Mouse (Mus musculus): ENCODE measurements around the gene Trpm2. TPM values are rescaled to one million over a fixed set of nuclear protein-coding genes. Genes with fewer than 3 reads are reported as not detected.
A peak's percentile ranks its signal among the peaks of the same experiment; 100 is the strongest.
"Not testable (repeated sequence)": the region's sequence is repeated elsewhere in the genome, so short reads cannot be mapped to it uniquely, and the experiment has no call there.

The Trpm2 gene
- polyA plus RNA-seq, 1 experiment from 2014 or later = 0.97 TPM

DNA sequence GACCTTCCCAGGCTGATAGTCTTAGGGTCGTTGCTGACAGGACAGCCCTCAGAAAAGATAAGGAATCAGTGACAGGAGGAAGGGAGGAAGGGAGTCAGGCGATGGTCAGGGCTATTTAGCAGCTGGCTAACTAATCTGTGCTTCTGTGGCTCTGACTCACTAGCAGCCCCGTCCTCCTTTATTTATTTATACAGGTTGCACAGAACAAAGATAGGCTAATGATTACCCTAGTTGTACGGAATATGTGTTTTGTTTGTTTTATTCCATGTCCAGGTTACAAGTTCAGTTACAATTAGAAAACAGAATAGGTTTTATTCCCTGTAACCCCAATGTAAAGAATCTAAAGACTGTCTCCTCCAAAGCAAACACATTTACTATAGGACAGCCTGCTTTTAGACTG is 5.3 kb upstream of the Trpm2 start:
- no peak overlapping the region for H3K4me3 ChIP-seq (replicated peaks)
- no peak overlapping the region for H3K9ac ChIP-seq
- no peak overlapping the region for H3K4me2 ChIP-seq
- H3K36me3 ChIP-seq = peaks cover 7% of the 10 kb centered on the region
- no peaks in the 10 kb centered on the region for H3K9me3 ChIP-seq (replicated peaks)
- 21% methylated on average over 4 of the region's 4 CpGs for WGBS
- peaks cover 11% of the 10 kb centered on the region for H3K4me1 ChIP-seq
- no peak for ATAC-seq (replicated peaks; ENCODE audit: low FRiP score)
- H3K27me3 ChIP-seq = peaks cover under 1% of the 10 kb centered on the region
- no peak overlapping the region for H3K27ac ChIP-seq

DNA sequence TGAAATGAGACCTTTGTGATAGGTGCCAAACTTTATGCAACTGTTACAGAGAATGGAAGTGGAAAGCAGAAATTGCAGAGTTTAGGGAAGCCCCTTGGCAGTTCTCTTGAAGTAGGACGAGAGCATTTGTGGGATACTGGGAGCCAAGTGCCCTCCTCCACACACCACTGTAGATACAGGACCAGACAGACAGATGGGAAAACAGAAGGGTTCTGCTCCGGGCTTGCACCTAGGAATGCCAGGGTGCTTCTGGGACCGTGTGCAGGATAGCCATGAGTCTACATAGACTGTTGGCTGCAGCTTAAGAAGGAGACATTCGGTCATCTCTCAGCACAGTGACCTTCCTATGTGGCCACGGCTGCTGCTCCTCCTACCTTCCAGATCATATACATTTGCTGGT is 4.4 kb upstream of the Trpm2 start:
- 68% methylated on average over 5 of the region's 5 CpGs for WGBS
- no peak overlapping the region for H3K9ac ChIP-seq
- no peak overlapping the region for H3K27ac ChIP-seq
- peaks cover 12% of the 10 kb centered on the region for H3K4me1 ChIP-seq
- no peaks in the 10 kb centered on the region for H3K36me3 ChIP-seq
- ATAC-seq (replicated peaks; ENCODE audit: low FRiP score) = no peak
- H3K27me3 ChIP-seq = peaks cover 9% of the 10 kb centered on the region
- no peaks in the 10 kb centered on the region for H3K9me3 ChIP-seq (replicated peaks)
- no peak overlapping the region for H3K4me2 ChIP-seq
- H3K4me3 ChIP-seq (replicated peaks) = no peak overlapping the region

DNA sequence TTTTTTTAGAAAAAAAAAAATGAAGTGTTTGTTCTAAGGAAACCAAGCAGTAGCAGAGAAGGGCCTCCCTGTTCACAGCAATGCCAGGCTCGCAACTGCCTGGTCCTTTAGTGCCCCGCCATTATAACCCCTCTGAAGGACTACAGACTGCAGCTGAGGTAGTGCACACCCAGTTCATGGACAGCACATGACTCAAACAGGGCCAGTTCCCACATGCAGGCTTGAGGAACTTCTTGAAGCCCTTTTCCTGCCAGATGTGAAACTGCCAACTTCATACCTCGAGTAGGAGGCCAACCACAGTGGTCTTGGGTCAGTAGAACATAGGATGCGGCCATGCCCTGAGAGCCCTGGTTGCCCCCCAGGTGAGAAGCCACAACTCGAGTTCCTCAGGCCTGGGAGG is 4.0 kb upstream of the Trpm2 start:
- H3K9me3 ChIP-seq (replicated peaks) = no peaks in the 10 kb centered on the region
- H3K9ac ChIP-seq = no peak overlapping the region
- no peak overlapping the region for H3K27ac ChIP-seq
- WGBS = 71% methylated on average over 5 of the region's 5 CpGs
- peaks cover 14% of the 10 kb centered on the region for H3K27me3 ChIP-seq
- H3K4me2 ChIP-seq = no peak overlapping the region
- H3K36me3 ChIP-seq = no peaks in the 10 kb centered on the region
- no peak for ATAC-seq (replicated peaks; ENCODE audit: low FRiP score)
- peaks cover 16% of the 10 kb centered on the region for H3K4me1 ChIP-seq
- no peak overlapping the region for H3K4me3 ChIP-seq (replicated peaks)

DNA sequence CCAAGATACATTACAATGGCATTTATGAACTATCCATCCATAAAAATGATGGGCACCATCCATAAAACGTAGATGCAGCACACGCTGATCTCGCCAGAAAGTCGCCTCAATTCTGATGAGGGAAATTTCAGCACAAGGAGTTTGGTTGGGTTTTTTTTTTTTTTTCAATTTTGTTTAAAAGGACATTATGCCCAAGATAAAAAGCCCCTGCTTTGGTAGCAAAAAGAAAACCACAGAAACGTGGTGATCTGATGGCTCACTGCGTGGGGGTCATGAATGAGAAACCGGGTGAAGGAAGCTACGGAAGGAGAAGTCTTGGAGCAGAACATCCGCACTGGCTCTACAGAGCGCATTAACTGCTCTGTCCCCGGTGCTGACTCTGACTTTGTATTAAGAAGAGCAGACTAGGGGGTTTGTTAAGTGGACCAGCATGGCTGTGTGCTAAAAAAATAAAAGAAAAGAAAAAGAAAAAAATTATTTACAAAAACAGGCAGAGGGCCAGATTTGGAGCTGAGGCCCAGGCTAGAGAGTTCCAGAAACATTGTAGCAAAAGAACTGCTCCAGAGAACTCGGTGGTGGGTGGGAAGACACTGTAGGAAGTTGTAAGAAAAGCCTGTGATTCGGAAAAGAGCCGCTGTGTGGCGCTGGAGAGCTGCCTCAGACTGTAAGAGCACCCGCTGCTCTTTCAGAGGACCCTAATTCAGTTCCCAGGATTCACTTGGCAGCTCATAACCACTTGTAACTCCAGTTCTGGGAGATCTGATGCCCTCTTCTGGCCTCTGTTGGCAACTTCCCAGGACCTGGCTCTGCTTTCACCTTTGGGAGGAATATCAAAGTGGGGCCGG is 1.6 kb upstream of the Trpm2 start:
- H3K4me1 ChIP-seq = peaks cover 8% of the 10 kb centered on the region
- no peaks in the 10 kb centered on the region for H3K9me3 ChIP-seq (replicated peaks)
- H3K27me3 ChIP-seq = peaks cover 33% of the 10 kb centered on the region
- H3K4me3 ChIP-seq (replicated peaks) = no peak overlapping the region
- H3K36me3 ChIP-seq = no peaks in the 10 kb centered on the region
- WGBS = 60% methylated on average over 17 of the region's 17 CpGs
- no peak for ATAC-seq (replicated peaks; ENCODE audit: low FRiP score)
- H3K27ac ChIP-seq = no peak overlapping the region
- no peak overlapping the region for H3K4me2 ChIP-seq
- no peak overlapping the region for H3K9ac ChIP-seq

DNA sequence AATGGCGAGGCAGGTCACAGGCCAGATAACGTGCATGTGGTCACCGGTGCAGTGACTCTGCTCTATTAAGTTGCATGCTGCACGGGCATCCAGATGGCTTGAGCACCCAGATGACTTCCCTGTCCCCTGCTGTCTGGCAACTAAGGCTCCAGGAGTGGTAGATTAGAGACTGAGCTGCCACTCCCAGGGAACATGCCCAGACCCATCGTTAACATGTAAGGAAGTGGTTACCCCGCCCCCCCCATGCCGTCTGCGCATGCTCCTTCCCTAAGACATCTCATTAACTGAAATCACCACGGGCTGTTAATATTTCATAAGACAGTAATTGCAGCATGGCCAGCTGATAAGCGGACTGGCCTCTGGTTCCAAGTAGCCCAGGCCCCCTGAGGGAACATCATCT is 828 bp upstream of the Trpm2 start:
- peaks cover 33% of the 10 kb centered on the region for H3K27me3 ChIP-seq
- ATAC-seq (replicated peaks; ENCODE audit: low FRiP score) = no peak
- H3K9ac ChIP-seq = no peak overlapping the region
- no peak overlapping the region for H3K4me2 ChIP-seq
- no peak overlapping the region for H3K27ac ChIP-seq
- 86% methylated on average over 10 of the region's 10 CpGs for WGBS
- no peak overlapping the region for H3K4me3 ChIP-seq (replicated peaks)
- no peaks in the 10 kb centered on the region for H3K9me3 ChIP-seq (replicated peaks)
- H3K36me3 ChIP-seq = no peaks in the 10 kb centered on the region
- peaks cover 8% of the 10 kb centered on the region for H3K4me1 ChIP-seq

DNA sequence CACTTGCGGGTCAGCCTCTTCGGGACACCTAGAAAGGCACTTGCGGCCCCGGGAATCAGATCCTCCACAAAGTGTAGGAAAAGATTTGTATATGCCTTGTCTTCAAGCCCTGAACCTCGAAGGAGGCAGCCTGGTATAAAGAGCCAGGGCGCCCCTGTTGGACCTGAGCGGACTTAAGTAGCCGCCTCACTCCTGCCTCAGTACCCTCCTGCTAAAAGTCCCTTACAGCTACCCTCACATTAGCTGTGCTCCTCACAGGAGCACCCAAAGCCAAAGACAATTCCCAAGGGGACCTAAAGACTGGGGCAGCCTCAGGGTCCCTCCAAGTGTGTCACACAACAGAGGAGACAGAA is 414 bp downstream of the Trpm2 start:
- H3K9ac ChIP-seq = 0 out of 2 replicates have a peak overlapping the region, but pooled peaks have one; percentile 11
- H3K27ac ChIP-seq = no peak overlapping the region
- ATAC-seq (replicated peaks; ENCODE audit: low FRiP score) = no peak
- peak overlapping the region; percentile 64 for H3K4me2 ChIP-seq
- H3K36me3 ChIP-seq = no peaks in the 10 kb centered on the region
- 6% methylated on average over 8 of the region's 8 CpGs for WGBS
- peak overlapping the region; percentile 38 for H3K4me3 ChIP-seq (replicated peaks)
- peaks cover 33% of the 10 kb centered on the region for H3K27me3 ChIP-seq
- H3K9me3 ChIP-seq (replicated peaks) = no peaks in the 10 kb centered on the region
- H3K4me1 ChIP-seq = peaks cover 8% of the 10 kb centered on the region

DNA sequence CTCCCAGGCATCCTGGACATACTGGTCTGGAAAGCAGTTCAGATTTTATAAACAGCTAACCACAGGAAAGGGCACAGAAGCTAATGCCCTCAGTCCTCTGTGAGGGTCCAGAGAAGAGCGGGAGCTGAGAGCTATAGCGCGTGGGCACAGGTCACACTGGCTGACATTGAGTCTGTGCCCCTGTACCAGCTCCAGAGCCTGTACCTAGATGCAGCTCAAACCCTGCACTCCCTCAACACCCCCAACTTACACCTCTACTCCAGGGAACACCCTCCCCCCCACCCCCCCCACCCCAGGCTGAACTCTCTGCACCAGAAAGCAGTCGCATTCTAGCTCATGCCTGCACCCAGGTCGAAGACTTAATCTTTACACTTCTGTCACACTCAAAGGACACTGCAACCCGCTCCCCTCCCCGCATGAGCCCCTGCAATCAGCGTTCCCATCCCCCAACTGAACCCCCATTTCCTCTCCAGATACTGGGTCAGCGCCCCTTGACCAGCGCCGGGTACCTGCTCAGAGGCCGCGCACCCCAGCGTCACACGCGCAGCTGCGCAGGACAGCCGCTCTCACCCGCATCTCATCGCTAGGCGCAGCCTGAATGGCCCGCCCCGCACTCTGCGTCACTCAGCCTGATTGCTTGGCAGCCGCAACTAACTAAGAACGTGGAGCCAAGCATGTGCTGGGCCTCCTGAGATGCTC is 940 bp downstream of the Trpm2 start:
- ATAC-seq (replicated peaks; ENCODE audit: low FRiP score) = no peak
- no peak overlapping the region for H3K27ac ChIP-seq
- peaks cover 8% of the 10 kb centered on the region for H3K4me1 ChIP-seq
- peak overlapping the region; percentile 64 for H3K4me2 ChIP-seq
- 6% methylated on average over 26 of the region's 26 CpGs for WGBS
- H3K27me3 ChIP-seq = peaks cover 33% of the 10 kb centered on the region
- 0 out of 2 replicates have a peak overlapping the region, but pooled peaks have one; percentile 11 for H3K9ac ChIP-seq
- H3K9me3 ChIP-seq (replicated peaks) = no peaks in the 10 kb centered on the region
- no peaks in the 10 kb centered on the region for H3K36me3 ChIP-seq
- H3K4me3 ChIP-seq (replicated peaks) = peak overlapping the region; percentile 38

DNA sequence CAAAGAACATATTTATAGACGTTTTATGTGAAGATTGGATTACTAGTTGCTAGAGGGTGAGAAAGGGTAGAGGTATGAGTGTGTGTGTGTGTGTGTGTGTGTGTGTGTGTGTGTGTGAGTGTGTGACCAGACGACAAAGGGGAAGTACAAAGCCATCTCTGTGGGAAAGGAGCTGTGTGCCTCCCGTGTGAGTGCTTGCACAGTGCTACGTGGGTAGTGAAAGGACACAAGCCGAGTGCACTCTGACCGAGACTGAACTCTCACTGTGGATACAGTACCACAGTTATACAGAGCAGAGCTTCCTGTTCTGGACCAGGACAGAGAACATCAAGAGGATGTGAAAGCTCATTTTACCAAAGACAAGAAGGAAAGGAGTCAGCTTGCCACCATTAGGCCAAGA is 6.4 kb downstream of the Trpm2 start:
- Histone ChIP-seq H3K27me3 (peaks cover 16% of the 10 kb centered on the region), H3K27ac (no peak overlapping the region), H3K4me2 (no peak overlapping the region), H3K4me3 (replicated peaks) (no peak overlapping the region), H3K36me3 (no peaks in the 10 kb centered on the region), H3K4me1 (no peaks in the 10 kb centered on the region; the same call in 1 of the 2 replicates), H3K9ac (no peak overlapping the region), H3K9me3 (replicated peaks) (no peaks in the 10 kb centered on the region)
- 89% methylated on average over 6 of the region's 6 CpGs for WGBS
- no peak for ATAC-seq (replicated peaks; ENCODE audit: low FRiP score)

DNA sequence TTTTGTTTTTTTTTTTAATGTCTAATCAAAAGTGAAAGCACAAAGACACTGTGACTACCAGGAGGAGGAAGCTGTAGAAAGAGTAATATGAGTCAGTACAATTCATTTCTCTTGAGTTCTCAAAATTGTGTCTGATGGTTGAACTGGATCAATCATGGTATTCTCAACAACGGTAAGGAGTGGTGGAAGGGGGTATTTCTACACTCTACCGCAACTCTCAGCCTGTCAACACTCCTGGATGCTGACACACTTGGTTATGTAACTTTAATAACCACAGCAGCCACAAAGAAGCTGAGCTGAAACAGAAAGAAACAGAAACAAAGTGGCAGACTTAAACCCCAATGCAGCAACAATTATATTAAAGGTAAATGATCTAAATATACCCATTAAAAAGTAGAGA is 7.6 kb downstream of the Trpm2 start:
- Histone ChIP-seq H3K4me2 (no peak overlapping the region), H3K4me1 (no peaks in the 10 kb centered on the region), H3K27me3 (peaks cover 4% of the 10 kb centered on the region; the same call in 1 of the 2 replicates), H3K9me3 (replicated peaks) (no peaks in the 10 kb centered on the region), H3K27ac (no peak overlapping the region), H3K9ac (no peak overlapping the region), H3K4me3 (replicated peaks) (no peak overlapping the region), H3K36me3 (no peaks in the 10 kb centered on the region)
- WGBS = 86% methylated on average over 2 of the region's 2 CpGs
- ATAC-seq (replicated peaks; ENCODE audit: low FRiP score) = no peak

DNA sequence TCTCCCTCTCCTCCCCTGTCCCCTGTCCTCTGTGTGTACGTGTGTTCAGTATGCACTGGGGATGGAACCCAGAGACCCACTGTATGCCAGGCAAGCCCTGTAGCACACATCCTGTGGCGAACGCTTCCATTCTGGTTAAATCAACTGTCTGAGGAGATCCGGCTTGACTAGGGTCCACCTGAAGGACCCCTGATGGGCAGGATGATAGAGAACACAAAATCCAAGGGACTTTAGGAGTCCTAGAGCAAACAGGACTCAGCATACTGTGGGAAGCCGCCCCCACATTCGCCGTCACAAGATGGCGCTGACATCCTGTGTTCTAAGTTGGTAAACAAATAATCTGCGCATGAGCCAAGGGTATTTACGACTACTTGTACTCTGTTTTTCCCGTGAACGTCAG is 19.9 kb downstream of the Trpm2 start:
- not testable (repeated sequence) for H3K9ac ChIP-seq; H3K4me2 ChIP-seq; H3K9me3 ChIP-seq (replicated peaks); H3K27ac ChIP-seq; H3K36me3 ChIP-seq; ATAC-seq (replicated peaks; ENCODE audit: low FRiP score); H3K4me1 ChIP-seq; H3K4me3 ChIP-seq (replicated peaks); H3K27me3 ChIP-seq
- WGBS = 92% methylated on average over 9 of the region's 12 CpGs

DNA sequence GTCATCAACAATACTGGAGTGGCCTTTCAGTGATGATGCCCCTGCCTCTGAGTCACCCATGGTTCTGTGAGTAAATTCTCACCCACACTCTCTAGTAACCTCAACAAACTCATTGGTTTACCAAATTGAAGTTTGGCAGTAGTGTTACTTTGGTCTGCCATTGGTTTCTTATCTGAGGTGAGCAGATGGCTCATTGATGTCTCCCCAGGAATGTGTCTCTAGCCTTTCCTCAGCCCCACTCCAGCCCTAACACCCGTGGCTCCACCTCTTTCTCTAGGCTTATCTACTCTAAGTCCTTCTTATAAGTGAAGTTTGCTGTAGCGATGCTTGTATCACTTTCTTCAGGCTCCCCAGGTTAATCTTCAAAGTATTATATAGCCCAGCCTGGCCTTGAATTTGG is 30.7 kb downstream of the Trpm2 start:
- H3K4me1 ChIP-seq = no peaks in the 10 kb centered on the region
- H3K9me3 ChIP-seq (replicated peaks) = no peaks in the 10 kb centered on the region
- no peak overlapping the region for H3K4me3 ChIP-seq (replicated peaks)
- H3K36me3 ChIP-seq = no peaks in the 10 kb centered on the region
- no peak for ATAC-seq (replicated peaks; ENCODE audit: low FRiP score)
- no peak overlapping the region for H3K27ac ChIP-seq
- WGBS = 76% methylated on average over 2 of the region's 2 CpGs
- H3K27me3 ChIP-seq = no peaks in the 10 kb centered on the region
- no peak overlapping the region for H3K9ac ChIP-seq
- H3K4me2 ChIP-seq = no peak overlapping the region

DNA sequence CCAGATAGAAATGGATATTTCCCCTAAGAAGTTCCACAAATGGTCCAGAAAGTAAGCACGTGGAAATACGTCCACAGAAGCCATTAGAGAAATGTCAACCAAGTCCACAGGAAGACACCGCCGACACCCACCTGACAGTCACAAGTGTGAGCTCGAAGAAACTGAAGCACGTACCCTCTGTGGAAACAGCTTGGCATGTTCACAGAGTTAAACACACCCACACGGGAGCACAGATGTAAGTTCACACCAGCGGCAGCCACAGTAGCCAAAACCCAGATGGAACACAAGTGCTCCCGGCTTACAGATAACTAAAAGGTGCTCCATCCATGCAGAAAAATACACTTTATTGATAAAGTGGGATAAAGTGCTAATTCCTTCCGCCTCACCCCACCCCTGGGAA is 43.0 kb downstream of the Trpm2 start:
- Histone ChIP-seq H3K4me2 (no peak overlapping the region), H3K4me3 (replicated peaks) (no peak overlapping the region), H3K9ac (no peak overlapping the region), H3K36me3 (no peaks in the 10 kb centered on the region), H3K9me3 (replicated peaks) (no peaks in the 10 kb centered on the region), H3K27ac (no peak overlapping the region), H3K4me1 (no peaks in the 10 kb centered on the region), H3K27me3 (no peaks in the 10 kb centered on the region)
- no peak for ATAC-seq (replicated peaks; ENCODE audit: low FRiP score)
- WGBS = 85% methylated on average over 10 of the region's 10 CpGs

Data from kidney, embryonic 15.5 days (tissue).